Mouse (Mus musculus) kidney, postnatal 0 days (tissue): ENCODE measurements around the gene Xylt1. TPM values are rescaled to one million over a fixed set of nuclear protein-coding genes. Genes with fewer than 3 reads are reported as not detected.

ENCODE experiments used
- ATAC-seq: fragments of 200-750 bp; cut with Nextera tagmentation; replicated peaks from 2 replicates; pipeline ENCODE4 v1.8.0; 2017; ENCODE audit warnings: low read depth, moderate number of reproducible peaks, moderate TSS enrichment, moderate library complexity; ENCODE audit not compliant: low FRiP score
- DNase-seq: peaks from one replicate; pipeline ENCODE4 v3.0.0-alpha.2; 2016; ENCODE audit warnings: low spot score
- H3K27ac ChIP-seq: fragments of 300-500 bp; sonication (generic); 2 replicates; pipeline ENCODE4 v1.5.1; 2014; ENCODE audit warnings: mild to moderate bottlenecking
- H3K27me3 ChIP-seq: fragments of 300-500 bp; sonication (generic); 2 replicates; pipeline ENCODE4 v1.6.1; 2014; ENCODE audit warnings: low read length, mixed read lengths; ENCODE audit not compliant: insufficient read depth
- H3K36me3 ChIP-seq: fragments of 300-500 bp; sonication (generic); 2 replicates; pipeline ENCODE4 v1.6.1; 2014; ENCODE audit warnings: low read length, mixed read lengths; ENCODE audit not compliant: insufficient read depth
- H3K4me1 ChIP-seq: fragments of 300-500 bp; sonication (generic); replicated peaks from 2 replicates; pipeline ENCODE4 v1.6.1; 2014; ENCODE audit warnings: antibody characterized with exemption, low read length, mixed read lengths; ENCODE audit not compliant: insufficient read depth
- H3K4me2 ChIP-seq: fragments of 300-500 bp; sonication (generic); 2 replicates; pipeline ENCODE4 v1.6.1; 2014; ENCODE audit warnings: mild to moderate bottlenecking, low read length, moderate library complexity, mixed read lengths
- H3K4me3 ChIP-seq: fragments of 300-500 bp; sonication (generic); replicated peaks from 2 replicates; pipeline ENCODE4 v1.5.1; 2014; ENCODE audit warnings: low read depth, low read length
- H3K9ac ChIP-seq: fragments of 300-500 bp; sonication (generic); 2 replicates; pipeline ENCODE4 v1.6.1; 2014; ENCODE audit warnings: low read depth, low read length
- H3K9me3 ChIP-seq: fragments of 300-500 bp; sonication (generic); replicated peaks from 2 replicates; pipeline ENCODE4 v1.6.1; 2016; ENCODE audit warnings: low read length, inconsistent platforms, mixed read lengths
- CTCF ChIP-seq: IDR thresholded peaks from 2 replicates; pipeline ENCODE4 v1.5.1; 2016; ENCODE audit warnings: antibody characterized with exemption, low read depth, mild to moderate bottlenecking, moderate library complexity
- WGBS: fragments of 180-500 bp; shearing (Covaris S2); extraction: QIAGEN DNeasy Blood & Tissue Kit; methylation state at CpG from one replicate; pipeline ENCODE4 v1.1.7; 2014; 5-methylcytosine and 5-hydroxymethylcytosine counted together
- polyA plus RNA-seq: library from polyadenylated mRNA; unstranded; fragments of >200 nt; fragmentation: Nextera tagmentation; extraction: Ambion mirVana; gene quantifications from 2 replicates; pipeline ENCODE4 v1.2.1, GENCODE M21; 2015

The Xylt1 gene
- polyA plus RNA-seq, 1 experiment from 2014 or later, result 1.7 TPM

DNA sequence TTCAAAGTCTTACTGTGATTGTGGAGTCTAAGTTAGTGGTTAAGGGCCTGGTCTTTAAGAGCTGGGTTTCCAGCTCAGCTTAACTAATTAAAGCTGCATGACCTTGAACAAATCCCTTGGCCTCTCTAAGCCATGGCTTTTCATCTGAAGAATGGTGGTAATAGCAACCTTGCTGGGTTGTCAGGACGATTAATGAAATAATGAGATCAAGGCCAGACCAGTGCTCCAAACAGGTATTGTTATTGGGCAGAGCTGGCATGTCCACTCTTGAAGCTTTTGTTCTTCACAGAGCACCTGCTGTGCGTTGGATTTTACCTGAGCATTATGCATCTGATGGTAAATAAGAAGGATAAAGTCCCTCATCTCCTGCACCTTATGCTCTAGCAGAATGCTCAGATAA, 208.6 kb downstream of the Xylt1 start:
- no peaks in the 10 kb centered on the region for H3K36me3 ChIP-seq
- no peaks in the 10 kb centered on the region for H3K4me1 ChIP-seq
- no peak for DNase-seq
- no peaks in the 10 kb centered on the region for H3K27me3 ChIP-seq
- no peak overlapping the region for H3K27ac ChIP-seq
- H3K4me2 ChIP-seq, result no peak overlapping the region
- H3K9ac ChIP-seq, result no peak overlapping the region
- ATAC-seq, result no peak
- 86% methylated on average over 2 of the region's 2 CpGs for WGBS
- TF ChIP-seq CTCF, result no peak
- H3K9me3 ChIP-seq, result no peaks in the 10 kb centered on the region
- no peak overlapping the region for H3K4me3 ChIP-seq

DNA sequence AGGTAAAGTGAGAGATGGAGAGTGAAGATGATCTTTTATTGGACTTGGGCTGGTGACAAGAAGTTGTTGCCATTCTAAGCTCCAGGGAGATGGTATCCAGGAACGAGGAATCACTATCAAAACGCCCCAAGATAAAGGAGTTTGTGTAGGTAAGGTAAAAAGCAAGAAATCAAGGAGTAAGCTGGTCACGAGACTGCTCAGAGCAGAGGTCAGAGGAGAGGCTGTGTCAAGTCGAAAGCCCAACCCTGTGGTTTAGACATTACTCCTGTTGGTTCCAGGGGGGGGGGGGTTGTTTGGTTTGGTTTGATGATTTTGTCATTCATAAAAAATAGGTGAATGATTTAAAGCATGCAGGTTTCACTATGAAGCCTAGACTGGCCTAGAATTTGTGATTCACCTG, 209.0 kb downstream of the Xylt1 start:
- Histone ChIP-seq H3K4me1 (no peaks in the 10 kb centered on the region), H3K27me3 (no peaks in the 10 kb centered on the region), H3K4me2 (no peak overlapping the region), H3K4me3 (no peak overlapping the region), H3K27ac (no peak overlapping the region), H3K9me3 (no peaks in the 10 kb centered on the region), H3K9ac (no peak overlapping the region), H3K36me3 (no peaks in the 10 kb centered on the region)
- DNase-seq, result no peak
- 62% methylated on average over 4 of the region's 4 CpGs for WGBS
- no peak for TF ChIP-seq CTCF
- no peak for ATAC-seq

DNA sequence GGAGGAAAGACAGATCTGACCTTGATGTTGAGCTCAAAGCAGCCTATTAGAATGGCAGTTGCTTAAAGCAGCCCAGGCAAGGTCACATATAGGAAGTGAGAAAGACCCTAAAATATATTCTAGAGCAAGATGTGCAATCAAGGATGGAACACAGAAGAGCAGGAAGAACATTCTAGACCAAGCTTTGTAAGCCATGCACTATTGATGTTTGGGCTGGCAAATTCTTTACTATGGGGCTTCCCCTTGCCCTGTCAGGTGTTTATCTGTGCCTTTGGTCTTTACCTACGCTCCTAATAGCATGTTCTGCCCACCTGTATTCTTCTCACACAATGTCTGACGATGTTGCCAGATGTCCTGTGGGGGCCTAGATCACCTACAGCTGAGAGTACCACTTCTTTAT, 213.4 kb downstream of the Xylt1 start:
- Histone ChIP-seq H3K27ac (no peak overlapping the region), H3K4me2 (no peak overlapping the region), H3K27me3 (no peaks in the 10 kb centered on the region), H3K9ac (no peak overlapping the region), H3K4me1 (no peaks in the 10 kb centered on the region), H3K9me3 (no peaks in the 10 kb centered on the region), H3K36me3 (no peaks in the 10 kb centered on the region), H3K4me3 (no peak overlapping the region)
- ATAC-seq, result no peak
- DNase-seq, result no peak
- WGBS, result 86% methylated on average over 2 of the region's 2 CpGs
- TF ChIP-seq CTCF, result no peak

DNA sequence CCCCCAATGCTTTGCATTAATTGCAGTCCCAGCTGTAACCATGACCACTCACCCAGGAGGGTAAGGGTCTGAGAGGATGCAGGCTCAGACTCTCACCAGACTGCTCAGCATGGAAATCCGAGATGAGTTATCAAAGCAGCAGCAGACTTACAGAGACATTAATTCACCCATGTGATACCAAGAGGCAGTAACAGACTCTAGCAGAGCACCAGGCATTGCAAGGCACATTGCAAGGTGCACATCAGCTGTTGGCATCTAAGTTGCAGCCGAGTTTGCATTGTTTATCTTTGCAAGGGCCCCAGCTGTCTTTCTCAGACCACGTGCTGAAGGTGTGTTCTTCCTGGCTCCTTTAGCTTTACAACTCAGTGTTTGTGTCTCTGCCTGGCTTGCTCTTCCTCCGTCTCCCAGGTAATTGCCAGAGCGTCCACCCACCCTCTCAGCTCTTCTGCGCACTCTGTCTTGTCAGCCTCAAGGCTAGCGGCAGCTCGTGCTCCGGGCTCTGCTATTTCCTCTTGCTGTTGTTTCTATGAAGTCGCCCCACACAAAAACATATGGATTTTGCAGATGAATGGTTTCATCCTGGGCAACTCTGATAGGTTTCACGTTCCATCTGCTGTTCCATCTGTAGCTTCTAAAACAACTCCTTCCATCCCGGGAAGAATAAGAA, 214.4 kb downstream of the Xylt1 start:
- DNase-seq (no peak), ATAC-seq (no peak)
- no peak overlapping the region for H3K27ac ChIP-seq
- H3K27me3 ChIP-seq, result no peaks in the 10 kb centered on the region
- no peaks in the 10 kb centered on the region for H3K9me3 ChIP-seq
- no peak overlapping the region for H3K4me2 ChIP-seq
- 73% methylated on average over 12 of the region's 12 CpGs for WGBS
- no peak overlapping the region for H3K9ac ChIP-seq
- no peak overlapping the region for H3K4me3 ChIP-seq
- no peak for TF ChIP-seq CTCF
- H3K36me3 ChIP-seq, result no peaks in the 10 kb centered on the region
- no peaks in the 10 kb centered on the region for H3K4me1 ChIP-seq

DNA sequence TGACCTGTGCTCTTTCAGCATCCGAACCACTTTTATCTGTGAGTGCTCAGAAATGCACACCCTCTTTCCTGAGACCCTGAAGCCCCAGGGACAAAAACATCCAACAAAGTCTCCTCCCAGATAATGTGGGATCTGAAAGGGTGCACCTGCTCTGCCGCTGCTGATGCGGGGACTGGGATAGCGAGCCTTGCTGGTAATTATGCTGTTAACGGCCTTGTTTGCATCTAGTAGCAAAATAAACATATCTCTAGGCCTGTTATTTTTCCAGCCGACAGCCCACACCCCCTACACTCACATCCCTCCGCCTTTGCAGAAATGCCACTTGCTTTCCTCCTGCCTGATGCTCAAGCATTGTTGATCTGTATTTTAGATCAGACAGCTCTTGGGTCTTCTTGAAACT, 219.7 kb downstream of the Xylt1 start:
- no peaks in the 10 kb centered on the region for H3K36me3 ChIP-seq
- no peak overlapping the region for H3K4me2 ChIP-seq
- no peak overlapping the region for H3K27ac ChIP-seq
- WGBS, result 33% methylated on average over 7 of the region's 7 CpGs
- no peak overlapping the region for H3K4me3 ChIP-seq
- H3K9ac ChIP-seq, result no peak overlapping the region
- H3K4me1 ChIP-seq, result no peaks in the 10 kb centered on the region
- H3K9me3 ChIP-seq, result no peaks in the 10 kb centered on the region
- H3K27me3 ChIP-seq, result no peaks in the 10 kb centered on the region
- ATAC-seq (no peak), DNase-seq (no peak)
- no peak for TF ChIP-seq CTCF

GRCm38 (mm10) chr7:117610439-117610838, 229.7 kb downstream of the Xylt1 start:
- Histone ChIP-seq H3K4me1 (no peaks in the 10 kb centered on the region), H3K27ac (no peak overlapping the region), H3K9ac (no peak overlapping the region), H3K4me3 (no peak overlapping the region), H3K9me3 (no peaks in the 10 kb centered on the region), H3K36me3 (no peaks in the 10 kb centered on the region), H3K4me2 (no peak overlapping the region), H3K27me3 (no peaks in the 10 kb centered on the region)
- ATAC-seq (no peak), DNase-seq (no peak)
- TF ChIP-seq CTCF, result no peak
- 61% methylated on average over 6 of the region's 6 CpGs for WGBS
